Mouse (Mus musculus) T-helper 17 cell (primary cell): ENCODE results near the gene Stard10.

Experiments used
- in situ Hi-C, 2 experiments: fragments of 300-600 bp; cut with MboI, MseI; formaldehyde crosslinking; loops; 1 replicate in 1 of 2; 2 replicates in 1 of 2; pipeline ENCODE4 v1.15.1; 2025; ENCODE audit warnings: high pct_unique_total_duplicates in 2 of 2

Gene Stard10

GRCm38 (mm10) chr7:101330841-101331173, 13.9 kb downstream of the Stard10 start:
- in situ Hi-C loops = no loop called here

DNA sequence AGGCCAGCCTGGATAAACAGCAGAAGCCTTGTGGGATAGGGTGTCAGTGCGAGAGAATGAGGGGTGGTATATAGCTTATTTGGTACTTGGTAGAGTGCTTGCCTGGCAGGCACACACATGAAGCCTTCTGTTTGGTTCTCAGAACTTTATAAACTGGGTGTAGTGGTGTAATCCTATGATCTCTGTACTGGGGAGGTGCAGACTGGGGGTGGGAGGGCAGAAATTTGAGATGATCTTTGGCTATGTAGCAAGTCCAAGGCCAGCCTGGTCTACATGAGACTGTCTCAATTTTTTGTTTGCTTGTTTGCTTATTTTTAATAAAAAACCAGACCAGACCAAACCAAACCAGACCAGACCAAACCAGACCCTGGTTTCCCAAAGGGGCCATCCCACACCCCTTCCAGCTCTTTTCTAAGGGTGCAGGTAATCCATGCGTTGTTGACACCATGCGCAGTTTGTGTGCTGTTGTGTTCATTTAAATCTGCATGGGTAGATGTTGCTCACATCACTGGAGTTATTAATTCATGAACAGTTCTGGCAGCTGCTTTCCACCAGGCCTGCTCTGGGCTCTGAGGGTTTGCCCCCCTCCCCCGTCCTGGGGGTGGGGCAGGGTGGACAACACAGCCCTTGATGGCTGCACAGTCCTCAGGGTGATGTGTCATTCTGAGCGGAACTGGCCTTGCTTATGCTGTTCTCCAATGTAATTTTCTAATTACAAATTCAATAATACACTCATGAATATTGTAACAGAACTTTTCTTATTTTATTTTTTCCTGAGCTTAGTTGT, 15.4 kb downstream of the Stard10 start:
- in situ Hi-C loops = no loop called here

GRCm38 (mm10) chr7:101335228-101335627, 18.3 kb downstream of the Stard10 start:
- in situ Hi-C loops = no loop called here

GRCm38 (mm10) chr7:101336686-101337085, 19.8 kb downstream of the Stard10 start:
- in situ Hi-C loops = no loop called here

- in situ Hi-C loops = no loop called here
Observed at GRCm38 (mm10) chr7:101337401-101337800, 20.5 kb downstream of the Stard10 start.

- in situ Hi-C loops = no loop called here
Observed at GRCm38 (mm10) chr7:101341405-101341804, 24.5 kb downstream of the Stard10 start.

DNA sequence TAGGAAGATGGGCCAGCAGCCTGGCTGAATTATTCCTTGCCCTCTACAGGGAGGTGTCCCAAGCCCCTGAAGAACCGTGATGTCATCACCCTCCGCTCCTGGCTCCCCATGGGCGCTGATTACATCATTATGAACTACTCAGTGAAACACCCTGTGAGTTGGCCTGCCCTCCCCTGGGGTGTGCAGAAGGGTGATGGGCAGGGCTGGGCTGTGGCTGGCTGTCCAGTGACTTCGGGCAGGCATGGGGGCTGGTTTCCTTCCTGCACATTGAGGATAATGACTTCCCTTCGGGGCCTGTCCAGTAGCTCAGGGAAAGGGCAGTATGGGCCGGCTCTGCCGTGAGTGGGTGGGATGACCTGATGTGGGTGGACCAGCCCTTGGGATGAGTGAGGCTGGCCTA, 26.2 kb downstream of the Stard10 start:
- in situ Hi-C loops = no loop called here

- in situ Hi-C loops = no loop called here
Observed at GRCm38 (mm10) chr7:101344892-101345291, 28.0 kb downstream of the Stard10 start.

GRCm38 (mm10) chr7:101346991-101347390, 30.1 kb downstream of the Stard10 start:
- in situ Hi-C loops = no loop called here

DNA sequence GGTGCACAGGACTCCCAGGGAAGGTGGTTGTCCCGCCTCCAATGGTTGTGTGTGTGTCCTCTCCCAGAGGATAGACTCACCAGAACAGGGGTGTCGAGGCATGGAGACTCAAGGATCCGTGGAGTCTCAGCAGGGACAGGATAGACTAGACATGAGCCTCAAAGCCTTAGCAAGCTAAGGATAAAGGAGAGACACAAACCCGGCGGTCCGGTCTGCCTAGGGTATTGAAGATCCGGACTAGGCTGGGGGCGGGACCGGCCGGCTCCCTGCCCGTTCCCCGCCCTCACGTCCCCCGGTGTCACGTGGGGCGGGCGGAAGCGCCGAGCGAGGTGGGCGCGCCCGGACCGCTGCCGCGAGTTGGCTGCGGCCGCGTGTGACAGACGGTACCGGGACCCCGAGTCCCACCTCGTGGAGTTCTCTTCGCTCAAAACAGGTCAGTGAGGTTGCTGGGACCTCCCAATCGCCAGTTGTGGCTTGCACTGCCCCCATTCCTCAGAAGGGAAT, 30.9 kb downstream of the Stard10 start, which contains the start of gene Arap1:
Gene Arap1, plus strand, starts transcription at position 301 of the 504 bp plus-strand sequence.
- in situ Hi-C loops = no loop called here

DNA sequence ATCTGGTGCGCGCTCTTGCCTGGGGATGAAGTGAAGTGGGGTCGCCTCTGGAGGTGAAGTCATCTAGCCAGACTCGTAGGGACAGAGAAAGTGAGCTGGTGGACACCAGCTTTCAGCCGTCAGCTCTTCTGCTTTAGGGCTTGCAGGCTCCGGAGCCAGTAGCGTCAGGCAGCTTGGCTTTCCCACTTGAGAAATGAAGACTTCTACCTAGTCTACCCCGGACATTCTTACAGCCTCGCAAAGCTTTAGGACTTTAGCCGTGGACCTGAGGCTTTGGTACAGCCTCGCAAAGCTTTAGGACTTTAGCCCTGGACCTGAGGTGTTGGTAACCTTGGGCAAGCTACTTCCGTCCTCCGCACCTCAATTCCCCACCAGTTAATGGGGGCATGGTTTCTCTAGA, 31.4 kb downstream of the Stard10 start:
- in situ Hi-C loops = no loop called here

- in situ Hi-C loops = no loop called here
Observed at GRCm38 (mm10) chr7:101349861-101350260, 33.0 kb downstream of the Stard10 start.

- in situ Hi-C loops = no loop called here
Observed at GRCm38 (mm10) chr7:101352404-101352803, 35.5 kb downstream of the Stard10 start.

DNA sequence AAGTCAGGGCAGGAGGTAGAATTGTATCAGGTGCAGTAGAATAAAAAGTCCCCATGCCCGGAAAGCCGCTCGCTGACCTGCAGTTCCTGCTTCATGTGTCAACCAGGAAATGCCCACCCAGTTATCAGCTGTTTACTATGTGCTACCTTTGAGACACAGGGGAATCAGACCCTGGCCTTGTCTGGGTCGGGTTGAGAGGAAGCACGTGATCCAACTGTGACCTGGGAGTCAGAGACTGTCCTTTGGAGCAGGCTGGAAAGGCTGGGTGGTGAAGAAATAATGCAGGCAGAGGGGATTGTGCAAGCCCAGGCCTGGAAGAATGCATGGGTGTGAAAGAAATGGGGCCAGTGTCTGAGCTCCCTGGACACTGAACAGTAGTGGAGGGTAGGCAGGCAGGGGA, 37.5 kb downstream of the Stard10 start:
- in situ Hi-C loops = no loop called here

DNA sequence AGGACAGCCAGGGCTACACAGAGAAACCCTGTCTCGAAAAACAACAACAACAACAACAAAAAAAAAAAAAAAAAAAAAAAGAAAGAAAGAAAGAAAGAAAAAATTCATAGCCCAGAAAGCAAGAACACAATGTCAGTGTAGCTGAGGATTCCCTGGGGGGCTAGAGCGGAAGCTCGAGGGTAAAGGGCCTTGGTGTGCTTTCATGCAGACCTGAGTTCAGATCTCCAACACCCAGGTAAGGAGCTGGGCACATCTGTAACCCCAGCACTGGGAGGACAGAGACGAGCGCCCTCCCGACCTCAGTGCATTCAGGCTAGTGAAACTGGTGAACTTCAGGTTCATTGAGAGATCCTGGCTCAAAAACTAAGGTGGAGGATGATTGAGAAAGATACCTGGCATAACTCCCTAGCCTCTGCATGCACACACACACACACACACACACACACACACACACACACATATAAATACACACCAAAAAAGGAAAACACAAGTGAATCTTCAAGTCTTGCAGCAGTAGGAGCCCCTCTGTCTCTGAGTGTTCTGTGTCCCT, 38.7 kb downstream of the Stard10 start:
- in situ Hi-C loops = no loop called here

- in situ Hi-C loops = no loop called here
Observed at GRCm38 (mm10) chr7:101356868-101357267, 40.0 kb downstream of the Stard10 start.

DNA sequence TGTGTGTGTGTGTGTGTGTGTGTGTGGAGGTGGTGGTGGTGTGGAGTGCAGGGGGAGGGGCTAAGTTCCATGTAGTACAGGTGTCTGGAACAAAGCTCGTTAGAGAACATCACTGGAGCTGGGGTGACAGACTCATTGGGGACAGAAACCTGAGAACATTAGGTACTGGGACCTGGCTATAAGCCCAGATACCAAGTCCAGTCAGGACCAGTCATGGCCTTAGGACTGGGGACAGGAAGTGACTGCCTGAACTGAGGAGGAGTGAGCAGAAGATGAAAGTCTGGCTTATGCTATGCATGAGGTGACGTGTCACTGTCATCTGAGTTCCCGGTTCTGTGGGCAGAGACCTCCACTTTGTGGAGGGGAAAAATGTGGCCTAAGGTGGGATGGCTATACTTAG, 43.5 kb downstream of the Stard10 start:
- in situ Hi-C loops = loop anchor here in 1 of 2 experiments (5.0 kb wide), 1 partner anchor 43 kb away; the partner anchor contains the start of gene Stard10

DNA sequence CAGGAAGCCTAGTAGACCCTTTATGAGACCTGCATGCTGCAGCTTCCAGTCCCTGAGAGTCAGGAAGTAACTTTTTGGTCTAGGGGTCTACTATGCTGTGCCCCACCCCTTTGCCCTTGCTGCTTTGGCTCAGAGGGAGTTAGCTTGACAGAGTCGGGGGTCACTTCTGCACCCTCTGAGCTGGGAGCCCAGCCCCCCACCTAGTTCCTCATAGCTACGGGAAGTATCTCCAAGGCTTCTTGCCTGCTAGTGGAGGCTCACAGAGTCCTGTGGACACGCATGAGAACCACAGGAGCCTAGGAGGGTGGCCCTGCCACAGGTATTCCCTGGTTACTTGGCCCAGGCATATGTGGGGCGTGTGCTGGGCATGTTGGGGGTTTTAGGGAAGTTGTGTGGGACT, 44.1 kb downstream of the Stard10 start:
- in situ Hi-C loops = loop anchor here in 1 of 2 experiments (5.0 kb wide), 1 partner anchor 44 kb away; the partner anchor contains the start of gene Stard10

DNA sequence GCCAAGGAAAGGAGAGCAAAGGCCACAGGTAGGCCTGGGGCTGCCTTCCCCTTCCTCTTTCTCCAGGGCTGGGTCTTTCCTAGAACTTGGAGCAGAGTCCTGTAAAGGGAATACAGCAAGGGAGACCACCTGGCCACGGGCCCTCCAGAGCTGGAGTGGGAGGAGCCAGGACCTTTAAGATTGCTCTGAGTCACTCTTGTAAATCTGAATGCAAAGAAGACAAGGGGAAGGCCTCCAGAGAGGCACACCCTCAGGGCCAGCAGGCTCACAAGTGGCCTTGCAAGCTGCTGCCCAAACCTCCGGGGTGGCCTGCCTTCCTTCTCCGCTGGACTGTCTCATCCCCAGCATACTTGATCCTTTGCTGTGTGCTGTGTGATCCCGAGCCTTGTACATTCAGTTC, 44.9 kb downstream of the Stard10 start:
- in situ Hi-C loops = loop anchor here in 1 of 2 experiments (5.0 kb wide), 1 partner anchor 44 kb away; the partner anchor contains the start of gene Stard10

GRCm38 (mm10) chr7:101362791-101363191, 45.9 kb downstream of the Stard10 start:
- in situ Hi-C loops = loop anchor here in 1 of 2 experiments (5.0 kb wide), 1 partner anchor 45 kb away; the partner anchor contains the start of gene Stard10

GRCm38 (mm10) chr7:101363914-101364313, 47.0 kb downstream of the Stard10 start:
- in situ Hi-C loops = loop anchor here in 1 of 2 experiments (5.0 kb wide), 1 partner anchor 47 kb away; the partner anchor contains the start of gene Stard10
